ENCODE assay signal across 13 mouse cellular contexts in genomic region chr9:23030546-23030945, GRCm38 (mm10).
DNase-seq lines count a peak whose midpoint lies in the region; ATAC-seq and TF ChIP-seq lines count a peak whose summit lies in the region.
"Had no signal": no experiment of that assay in that cellular context is flagged by ENCODE, and none has a peak within 500 bp of the region (broad histone marks: within the 10 kb centered on the region; RNA-seq: fewer than 3 reads in every experiment).

No protein-coding gene starts in this region.

- WGBS in lung, embryonic 16.5 days, result 9% methylated on average over 2 of the region's 2 CpGs
- 2% methylated on average over 2 of the region's 2 CpGs for WGBS in kidney, embryonic 14.5 days

- no peak for ATAC-seq in lung, embryonic 16.5 days (ENCODE audit: low read depth)
- no peak for ATAC-seq in kidney, embryonic 14.5 days (ENCODE audit: low FRiP score, low TSS enrichment)
- ATAC-seq: intestine, postnatal 0 days had no signal

- no peaks in the 10 kb centered on the region for H3K36me3 ChIP-seq in lung, embryonic 16.5 days (ENCODE audit: control insufficient read depth, insufficient read depth, low read length)
- no peaks in the 10 kb centered on the region for H3K36me3 ChIP-seq in kidney, embryonic 14.5 days (ENCODE audit: control insufficient read depth, insufficient read depth, low read length)
- H3K36me3 ChIP-seq in myocyte (ENCODE audit: control insufficient read depth, insufficient read depth), result no peaks in the 10 kb centered on the region
- H3K36me3 ChIP-seq: limb, embryonic 13.5 days had no signal

- no peaks in the 10 kb centered on the region for H3K79me2 ChIP-seq in myocyte (ENCODE audit: control insufficient read depth, insufficient read depth)

- DNase-seq in gastrocnemius, adult 18-20 months (ENCODE audit: low spot score), result peak; percentile 47
- DNase-seq in gastrocnemius, adult 8-10 months (ENCODE audit: low spot score in 2 of 2), result no peak
- DNase-seq in lung, postnatal 25 days (ENCODE audit: low spot score), result no peak
- no peak for DNase-seq in neural tube, embryonic 10.5 days (ENCODE audit: extremely low spot score, low spot score)
- no peak for DNase-seq in B cell, adult 2 months
- DNase-seq: cerebellum, adult 18-20 months; embryo, embryonic 11 days; thymus, adult 2 months had no signal

- peaks cover 19% of the 10 kb centered on the region for H3K4me1 ChIP-seq in lung, embryonic 16.5 days (replicated peaks; ENCODE audit: control insufficient read depth, insufficient read depth, low read length)
- peaks cover 34% of the 10 kb centered on the region for H3K4me1 ChIP-seq in kidney, embryonic 14.5 days (ENCODE audit: control insufficient read depth, insufficient read depth, low read length)

- no peak overlapping the region for H3K4me2 ChIP-seq in lung, embryonic 16.5 days (ENCODE audit: low read depth, low read length)
- no peak overlapping the region for H3K4me2 ChIP-seq in kidney, embryonic 14.5 days (replicated peaks; ENCODE audit: low read depth, low read length)
- peak overlapping the region; percentile 70 for H3K4me2 ChIP-seq in myocyte (ENCODE audit: low read depth)
- H3K4me2 ChIP-seq: limb, embryonic 13.5 days had no signal

- H3ac ChIP-seq in myocyte (ENCODE audit: control insufficient read depth, insufficient read length), result no peak overlapping the region

- peak overlapping the region; percentile 3 for H3K27ac ChIP-seq in lung, embryonic 16.5 days (ENCODE audit: low read length)
- H3K27ac ChIP-seq in kidney, embryonic 14.5 days (ENCODE audit: low read depth, low read length), result peak overlapping the region; percentile 67; the same call in 1 of the 2 replicates
- H3K27ac ChIP-seq: limb, embryonic 13.5 days had no signal

- H3K9me3 ChIP-seq in lung, embryonic 16.5 days (ENCODE audit: control insufficient read depth, low read length), result no peaks in the 10 kb centered on the region
- no peaks in the 10 kb centered on the region for H3K9me3 ChIP-seq in kidney, embryonic 14.5 days (ENCODE audit: control insufficient read depth, low read length)
- H3K9me3 ChIP-seq: limb, embryonic 13.5 days had no signal

- no peak for TF ChIP-seq POLR2A in myocyte (IDR thresholded peaks at IDR 0.05; ENCODE audit: insufficient read length, low read depth)

- no peak overlapping the region for H3K9ac ChIP-seq in lung, embryonic 16.5 days (ENCODE audit: low read length)
- H3K9ac ChIP-seq in kidney, embryonic 14.5 days (ENCODE audit: low read depth, low read length), result no peak overlapping the region; the same call in 1 of the 2 replicates
- H3K9ac ChIP-seq: limb, embryonic 13.5 days had no signal

- no peak overlapping the region for H3K4me3 ChIP-seq in lung, embryonic 16.5 days (ENCODE audit: low read length)
- no peak overlapping the region for H3K4me3 ChIP-seq in kidney, embryonic 14.5 days (ENCODE audit: low read length)
- no peak overlapping the region for H3K4me3 ChIP-seq in myocyte
- H3K4me3 ChIP-seq: limb, embryonic 13.5 days had no signal

- no peaks in the 10 kb centered on the region for H3K27me3 ChIP-seq in lung, embryonic 16.5 days (ENCODE audit: control insufficient read depth, insufficient read depth, low read depth, low read length)
- H3K27me3 ChIP-seq in kidney, embryonic 14.5 days (ENCODE audit: control insufficient read depth, insufficient read depth, low read length), result no peaks in the 10 kb centered on the region
- no peaks in the 10 kb centered on the region for H3K27me3 ChIP-seq in myocyte (ENCODE audit: control insufficient read depth, insufficient read depth, insufficient read length)

TF ChIP-seq in myocyte, 11 proteins besides CTCF, POLR2A, EP300 and RAD21:
- TF ChIP-seq USF1 (IDR thresholded peaks at IDR 0.05; ENCODE audit: low read depth), result no peak
- no peak for TF ChIP-seq MAX (IDR thresholded peaks at IDR 0.05; ENCODE audit: low read depth)
- no peak for TF ChIP-seq CEBPB (IDR thresholded peaks at IDR 0.05; ENCODE audit: insufficient read depth, poor library complexity, severe bottlenecking)
- no peak for TF ChIP-seq TCF3 (IDR thresholded peaks at IDR 0.05; ENCODE audit: insufficient read length, low read depth)
- no peak for TF ChIP-seq MYOD1 (IDR thresholded peaks at IDR 0.05; ENCODE audit: control insufficient read depth in 1 of 3, insufficient read length in 2 of 3, low read depth in 2 of 3)
- no peak for TF ChIP-seq REST (IDR thresholded peaks at IDR 0.05; ENCODE audit: insufficient read depth, insufficient read length)
- TF ChIP-seq SRF (IDR thresholded peaks at IDR 0.05; ENCODE audit: control insufficient read depth, insufficient read length, low read depth), result no peak
- no peak for TF ChIP-seq MYOG (IDR thresholded peaks at IDR 0.05; ENCODE audit: control insufficient read depth in 1 of 3, insufficient read depth in 1 of 3, insufficient read length in 2 of 3, low read depth in 2 of 3)
- TF ChIP-seq TCF12 (IDR thresholded peaks at IDR 0.05; ENCODE audit: insufficient read depth, poor library complexity, severe bottlenecking), result no peak
- TF ChIP-seq E2F4 (IDR thresholded peaks at IDR 0.05; ENCODE audit: insufficient read depth), result no peak
- no peak for TF ChIP-seq POLR2AphosphoS2 (IDR thresholded peaks at IDR 0.05; ENCODE audit: insufficient read length, low read depth)
